Mouse (Mus musculus) right cerebral cortex, postnatal 36 days (tissue): ENCODE data around the gene Ubtfl1.
"Not testable (repeated sequence)": the region's sequence is repeated elsewhere in the genome, so short reads cannot be mapped to it uniquely, and the experiment has no call there.

Experiments
- DNase-seq, 2 experiments: peaks; one replicate each; pipeline ENCODE4 v3.0.0; 2022; ENCODE audit warnings: low spot score in 2 of 2, mixed read lengths in 1 of 2

Ubtfl1 gene

GRCm38 (mm10) chr9:18404118-18404517 is at the start of gene Ubtfl1:
Gene Ubtfl1 (plus strand): TSS chr9:18404418.
- DNase-seq: no peak

- not testable (repeated sequence) for DNase-seq
These were observed 31.2 kb upstream of the Ubtfl1 start for GRCm38 (mm10) chr9:18373026-18373425.

GRCm38 (mm10) chr9:18385782-18386181 is 18.4 kb upstream of the Ubtfl1 start:
- no peak for DNase-seq

GRCm38 (mm10) chr9:18399629-18400028 is 4.6 kb upstream of the Ubtfl1 start:
- DNase-seq: no peak

GRCm38 (mm10) chr9:18402895-18403294 is 1.3 kb upstream of the Ubtfl1 start, which contains the start of gene Naalad2:
Gene Naalad2 (minus strand): TSS chr9:18402995.
- DNase-seq: not testable (repeated sequence)

- DNase-seq: not testable (repeated sequence)
These were observed 8.2 kb downstream of the Ubtfl1 start for GRCm38 (mm10) chr9:18412371-18412770.

GRCm38 (mm10) chr9:18430354-18430753 is 26.1 kb downstream of the Ubtfl1 start, which contains the start of gene Mbd3l2:
Gene Mbd3l2 (plus strand): TSS chr9:18430654.
- DNase-seq: no peak

GRCm38 (mm10) chr9:18431687-18432086 is 27.5 kb downstream of the Ubtfl1 start:
- no peak for DNase-seq

GRCm38 (mm10) chr9:18456520-18456919 is 52.3 kb downstream of the Ubtfl1 start:
- no peak for DNase-seq
